Mouse (Mus musculus) liver, embryonic 11.5 days (tissue): ENCODE data around the gene Trex2. TPM values are rescaled to one million over a fixed set of nuclear protein-coding genes. Genes with fewer than 3 reads are reported as not detected.

ENCODE experiments used
- ATAC-seq: fragments of 200-750 bp; cut with Nextera tagmentation; replicated peaks from 2 replicates; pipeline ENCODE4 v1.8.0; 2017; ENCODE audit warnings: moderate number of reproducible peaks, mild to moderate bottlenecking, moderate TSS enrichment, moderate library complexity; ENCODE audit not compliant: low FRiP score
- DNase-seq: peaks from one replicate; pipeline ENCODE4 v3.0.0-alpha.2; 2017; ENCODE audit warnings: low spot score
- H3K27ac ChIP-seq: fragments of 300-500 bp; sonication (generic); 2 replicates; pipeline ENCODE4 v1.5.1; 2014; ENCODE audit warnings: mild to moderate bottlenecking, low read depth, low read length, control low read depth
- H3K27me3 ChIP-seq: fragments of 300-500 bp; sonication (generic); replicated peaks from 2 replicates; pipeline ENCODE4 v1.6.1; 2014; ENCODE audit warnings: low read length, mixed read lengths; ENCODE audit not compliant: control insufficient read depth, insufficient read depth
- H3K36me3 ChIP-seq: fragments of 300-500 bp; sonication (generic); 2 replicates; pipeline ENCODE4 v1.6.1; 2014; ENCODE audit warnings: mild to moderate bottlenecking, low read length, moderate library complexity, mixed read lengths; ENCODE audit not compliant: control insufficient read depth, insufficient read depth
- H3K4me1 ChIP-seq: fragments of 300-500 bp; sonication (generic); replicated peaks from 2 replicates; pipeline ENCODE4 v1.6.1; 2014; ENCODE audit warnings: low read length, mixed read lengths; ENCODE audit not compliant: control insufficient read depth, insufficient read depth
- H3K4me2 ChIP-seq: fragments of 300-500 bp; sonication (generic); 2 replicates; pipeline ENCODE4 v1.6.1; 2014; ENCODE audit warnings: mild to moderate bottlenecking, control low read depth, moderate library complexity
- H3K4me3 ChIP-seq: fragments of 300-500 bp; sonication (generic); 2 replicates; pipeline ENCODE4 v1.5.1; 2014; ENCODE audit warnings: low read depth, low read length, control low read depth
- H3K9ac ChIP-seq: fragments of 300-500 bp; sonication (generic); 2 replicates; pipeline ENCODE4 v1.6.1; 2014; ENCODE audit warnings: low read depth, low read length, control low read depth
- H3K9me3 ChIP-seq: fragments of 300-500 bp; sonication (generic); 2 replicates; pipeline ENCODE4 v1.6.1; 2016; ENCODE audit warnings: low read length, inconsistent platforms, mixed read lengths; ENCODE audit not compliant: control insufficient read depth
- WGBS: fragments of 180-500 bp; shearing (Covaris S2); extraction: QIAGEN DNeasy Blood & Tissue Kit; methylation state at CpG from one replicate; pipeline ENCODE4 v1.1.7; 2014; 5-methylcytosine and 5-hydroxymethylcytosine counted together
- polyA plus RNA-seq: library from polyadenylated mRNA; unstranded; fragments of >200 nt; fragmentation: Nextera tagmentation; extraction: Ambion mirVana; gene quantifications from 2 replicates; pipeline ENCODE4 v1.2.1, GENCODE M21; 2014

Trex2 gene
- polyA plus RNA-seq, 1 experiment from 2014 or later, result not detected

GRCm38 (mm10) chrX:73475658-73476256 is 40.6 kb upstream of the Trex2 start:
- no peaks in the 10 kb centered on the region for H3K36me3 ChIP-seq
- WGBS, result 58% methylated on average over 1 of the region's 1 CpGs
- DNase-seq, result no peak
- no peaks in the 10 kb centered on the region for H3K9me3 ChIP-seq
- no peak overlapping the region for H3K4me3 ChIP-seq
- H3K9ac ChIP-seq, result no peak overlapping the region
- H3K4me2 ChIP-seq, result no peak overlapping the region
- H3K27ac ChIP-seq, result peak overlapping the region; percentile 6; the same call in 1 of the 2 replicates
- peak; percentile 68 for ATAC-seq
- H3K27me3 ChIP-seq, result peaks cover 19% of the 10 kb centered on the region
- H3K4me1 ChIP-seq, result peaks cover 12% of the 10 kb centered on the region; the same call in 1 of the 2 replicates

- Histone ChIP-seq H3K4me2 (no peak overlapping the region), H3K27ac (peak overlapping the region; percentile 48; the same call in 1 of the 2 replicates), H3K4me1 (peaks cover 12% of the 10 kb centered on the region; the same call in 1 of the 2 replicates), H3K4me3 (no peak overlapping the region), H3K9ac (no peak overlapping the region), H3K27me3 (peaks cover 22% of the 10 kb centered on the region), H3K36me3 (no peaks in the 10 kb centered on the region), H3K9me3 (no peaks in the 10 kb centered on the region)
- WGBS, result 54% methylated on average over 12 of the region's 12 CpGs
- no peak for DNase-seq
- no peak for ATAC-seq
Measured at GRCm38 (mm10) chrX:73474340-73475165, 39.4 kb upstream of the Trex2 start.

DNA sequence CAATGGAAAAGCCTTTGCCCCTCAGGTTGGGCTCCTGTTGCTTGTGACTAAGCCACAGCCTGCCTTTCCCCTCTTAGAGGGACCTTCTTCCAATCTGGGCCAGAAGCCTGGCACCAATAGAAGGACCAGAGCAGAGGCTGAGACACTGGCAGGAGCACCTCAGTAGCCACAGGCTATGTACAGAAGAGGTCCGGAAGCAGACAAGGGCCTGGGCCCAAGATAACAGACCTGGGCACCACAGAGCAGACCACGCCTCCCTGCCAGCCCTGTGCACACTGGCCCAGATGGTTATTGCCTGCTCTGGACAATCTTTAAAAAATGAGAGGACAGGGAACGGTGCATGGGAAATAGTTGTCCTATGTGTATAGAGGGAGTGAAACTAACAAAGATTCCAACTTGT is 36.6 kb upstream of the Trex2 start:
- DNase-seq, result no peak
- Histone ChIP-seq H3K4me2 (no peak overlapping the region), H3K4me1 (peaks cover 12% of the 10 kb centered on the region; the same call in 1 of the 2 replicates), H3K36me3 (no peaks in the 10 kb centered on the region), H3K27me3 (peaks cover 9% of the 10 kb centered on the region), H3K27ac (no peak overlapping the region), H3K4me3 (no peak overlapping the region), H3K9me3 (no peaks in the 10 kb centered on the region), H3K9ac (no peak overlapping the region)
- 64% methylated on average over 3 of the region's 3 CpGs for WGBS
- ATAC-seq, result no peak

DNA sequence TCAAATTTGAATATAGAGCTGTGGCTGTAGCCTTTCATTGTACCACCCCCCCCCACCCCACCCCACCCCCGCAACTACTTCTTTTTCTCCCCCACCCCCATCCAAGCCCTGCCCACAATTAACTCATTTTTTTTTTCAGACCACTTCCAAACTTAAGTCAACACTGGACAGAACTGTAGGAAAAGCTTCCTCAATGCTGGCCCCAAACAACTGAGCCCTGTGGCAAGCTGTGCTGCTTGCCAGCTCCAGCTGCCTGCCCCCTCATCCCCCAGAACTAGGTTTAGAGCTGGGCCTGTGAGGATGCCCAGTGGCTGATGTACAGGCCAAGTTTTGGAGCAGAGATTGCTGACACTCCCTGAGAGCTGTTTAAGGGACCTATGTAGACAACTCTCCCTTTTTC is 33.6 kb upstream of the Trex2 start:
- Histone ChIP-seq H3K9ac (no peak overlapping the region), H3K36me3 (no peaks in the 10 kb centered on the region), H3K4me1 (no peaks in the 10 kb centered on the region), H3K27ac (no peak overlapping the region), H3K27me3 (peaks cover 6% of the 10 kb centered on the region), H3K9me3 (no peaks in the 10 kb centered on the region), H3K4me2 (no peak overlapping the region), H3K4me3 (no peak overlapping the region)
- DNase-seq (no peak), ATAC-seq (no peak)
- 70% methylated on average over 1 of the region's 1 CpGs for WGBS

DNA sequence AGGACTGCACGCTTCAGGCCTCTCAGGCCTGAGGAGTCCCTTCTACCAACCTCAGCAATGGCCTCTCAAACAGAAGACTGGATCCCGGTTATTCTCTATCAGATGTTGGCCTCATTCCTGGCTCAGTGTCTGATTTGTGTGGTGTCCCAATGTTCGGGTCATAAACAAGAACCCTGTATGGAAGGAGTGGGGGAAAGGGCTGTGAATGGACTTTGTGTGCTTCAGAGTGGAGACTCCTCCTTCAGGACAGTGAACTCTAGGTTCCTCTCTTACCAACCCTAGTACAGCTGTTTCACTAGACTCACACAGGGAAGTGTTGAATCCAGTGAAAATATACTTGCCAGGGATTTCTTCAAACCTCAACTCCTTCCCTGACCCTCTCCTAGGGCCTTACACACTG is 33.2 kb upstream of the Trex2 start:
- 76% methylated on average over 3 of the region's 3 CpGs for WGBS
- ATAC-seq, result no peak

DNA sequence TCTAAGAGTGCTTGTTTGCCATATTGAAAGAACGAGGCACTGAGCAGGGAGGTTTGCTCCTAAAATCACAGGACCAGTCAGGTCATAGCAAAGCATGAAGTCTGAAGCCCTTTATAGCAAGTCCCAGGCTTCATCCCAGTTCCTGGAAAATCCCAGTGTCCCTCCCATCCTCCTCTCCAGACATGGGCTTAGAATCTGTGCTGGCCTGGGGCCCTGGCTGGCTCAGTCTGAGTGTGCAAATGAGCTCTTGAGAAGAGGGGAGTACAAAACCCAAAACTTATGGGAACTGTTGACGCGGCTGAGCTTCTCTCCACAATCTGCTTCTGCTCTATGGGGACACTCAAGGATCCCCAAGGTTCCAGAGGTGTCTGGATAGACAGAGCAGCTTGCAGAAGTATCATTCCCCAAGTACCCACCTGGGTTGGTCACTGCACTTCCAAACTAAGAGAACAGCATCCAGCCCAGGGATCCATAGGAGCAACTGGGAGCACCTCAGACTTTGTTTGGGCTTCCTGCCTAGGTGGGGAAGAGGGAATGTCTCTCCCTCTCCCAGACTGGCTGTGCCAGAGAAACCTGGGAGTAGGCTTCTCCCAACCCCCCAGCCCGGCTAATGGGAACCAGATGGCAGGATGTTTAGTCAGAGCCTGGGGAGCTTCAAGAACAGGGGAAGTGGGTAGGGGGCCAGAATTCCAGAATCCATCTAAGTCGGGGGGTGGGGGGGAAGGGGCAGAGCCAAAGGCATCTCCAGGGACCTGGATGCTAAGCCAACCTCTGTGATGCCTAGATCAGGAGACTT is 32.5 kb upstream of the Trex2 start:
- 52% methylated on average over 5 of the region's 5 CpGs for WGBS
- H3K9ac ChIP-seq, result no peak overlapping the region
- H3K4me2 ChIP-seq, result no peak overlapping the region
- H3K27ac ChIP-seq, result no peak overlapping the region
- H3K36me3 ChIP-seq, result no peaks in the 10 kb centered on the region
- peaks cover 6% of the 10 kb centered on the region for H3K27me3 ChIP-seq
- H3K9me3 ChIP-seq, result no peaks in the 10 kb centered on the region
- H3K4me3 ChIP-seq, result no peak overlapping the region
- H3K4me1 ChIP-seq, result no peaks in the 10 kb centered on the region
- ATAC-seq, result no peak
- no peak for DNase-seq

More for the DNA sequence above, 33.2 kb upstream of the Trex2 start:
- DNase-seq, result no peak
- Histone ChIP-seq H3K36me3 (no peaks in the 10 kb centered on the region), H3K4me1 (no peaks in the 10 kb centered on the region), H3K9me3 (no peaks in the 10 kb centered on the region), H3K27me3 (peaks cover 6% of the 10 kb centered on the region), H3K9ac (no peak overlapping the region), H3K4me2 (no peak overlapping the region), H3K4me3 (no peak overlapping the region), H3K27ac (no peak overlapping the region)

GRCm38 (mm10) chrX:73465483-73466186 is 30.5 kb upstream of the Trex2 start:
- 73% methylated on average over 9 of the region's 9 CpGs for WGBS
- no peaks in the 10 kb centered on the region for H3K36me3 ChIP-seq
- no peak overlapping the region for H3K4me2 ChIP-seq
- no peak overlapping the region for H3K4me3 ChIP-seq
- no peaks in the 10 kb centered on the region for H3K4me1 ChIP-seq
- H3K9ac ChIP-seq, result no peak overlapping the region
- H3K9me3 ChIP-seq, result no peaks in the 10 kb centered on the region
- no peak overlapping the region for H3K27ac ChIP-seq
- peaks cover 3% of the 10 kb centered on the region; the same call in 1 of the 2 replicates for H3K27me3 ChIP-seq
- ATAC-seq (no peak), DNase-seq (no peak)

- ATAC-seq, result no peak
- 81% methylated on average over 4 of the region's 4 CpGs for WGBS
- no peaks in the 10 kb centered on the region for H3K9me3 ChIP-seq
Measured at GRCm38 (mm10) chrX:73460792-73461191, 25.6 kb upstream of the Trex2 start.

More at GRCm38 (mm10) chrX:73460792-73461191, 25.6 kb upstream of the Trex2 start:
- Histone ChIP-seq H3K4me1 (no peaks in the 10 kb centered on the region), H3K9ac (no peak overlapping the region), H3K4me3 (no peak overlapping the region), H3K36me3 (no peaks in the 10 kb centered on the region), H3K27ac (no peak overlapping the region), H3K27me3 (peaks cover 3% of the 10 kb centered on the region; the same call in 1 of the 2 replicates), H3K4me2 (no peak overlapping the region)
- DNase-seq, result no peak
